In the genomic region with DNA sequence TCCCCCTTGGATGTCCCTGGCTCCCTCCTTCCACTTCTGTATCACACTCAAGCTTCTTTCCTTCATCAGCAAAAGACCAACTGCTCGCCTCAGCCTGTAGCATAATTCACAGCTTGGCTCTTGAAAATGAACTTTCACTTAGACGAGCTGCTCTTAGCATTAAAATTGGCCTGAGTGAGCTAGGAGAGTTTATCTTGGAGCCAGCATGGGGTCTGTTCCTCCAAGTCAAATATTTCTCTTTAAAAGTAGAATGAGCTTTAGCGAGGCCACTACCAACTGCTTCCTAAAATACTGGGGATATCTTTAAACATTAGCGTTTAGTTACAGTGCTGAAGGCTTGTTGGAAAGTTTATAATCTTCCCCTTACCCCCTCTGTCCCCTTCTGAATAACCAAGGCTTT, we compare ENCODE assay signal across 21 mouse cellular contexts.
A peak's percentile ranks its signal among the peaks of the same experiment; 100 is the strongest.
DNase-seq lines count a peak whose midpoint lies in the region; ATAC-seq lines count a peak whose summit lies in the region.
"Had no signal": no experiment of that assay in that cellular context is flagged by ENCODE, and none has a peak within 500 bp of the region (broad histone marks: within the 10 kb centered on the region; RNA-seq: fewer than 3 reads in every experiment).

No protein-coding gene starts in this region.

- no peaks in the 10 kb centered on the region for H3K36me3 ChIP-seq in embryonic facial prominence, embryonic 13.5 days
- no peaks in the 10 kb centered on the region for H3K36me3 ChIP-seq in embryonic facial prominence, embryonic 10.5 days (replicated peaks)
- no peaks in the 10 kb centered on the region for H3K36me3 ChIP-seq in heart, embryonic 16.5 days (ENCODE audit: control insufficient read depth, insufficient read depth)
- H3K36me3 ChIP-seq in heart, embryonic 11.5 days (ENCODE audit: control insufficient read depth, insufficient read depth, low read length), result no peaks in the 10 kb centered on the region
- H3K36me3 ChIP-seq in limb, embryonic 15.5 days, result no peaks in the 10 kb centered on the region
- H3K36me3 ChIP-seq: limb, embryonic 12.5 days; liver, embryonic 13.5 days; stomach, embryonic 15.5 days had no signal

- no peak overlapping the region for H3K4me3 ChIP-seq in embryonic facial prominence, embryonic 13.5 days
- H3K4me3 ChIP-seq in embryonic facial prominence, embryonic 10.5 days, result no peak overlapping the region
- H3K4me3 ChIP-seq in heart, embryonic 16.5 days (ENCODE audit: low read length), result no peak overlapping the region
- H3K4me3 ChIP-seq in heart, embryonic 11.5 days (ENCODE audit: low read depth, low read length), result no peak overlapping the region
- no peak overlapping the region for H3K4me3 ChIP-seq in limb, embryonic 15.5 days
- H3K4me3 ChIP-seq: limb, embryonic 12.5 days; liver, embryonic 13.5 days; stomach, embryonic 15.5 days had no signal

- H3K27me3 ChIP-seq in embryonic facial prominence, embryonic 13.5 days, result no peaks in the 10 kb centered on the region
- no peaks in the 10 kb centered on the region; the same call in 1 of the 2 replicates for H3K27me3 ChIP-seq in embryonic facial prominence, embryonic 10.5 days (replicated peaks; ENCODE audit: low read depth, poor library complexity, severe bottlenecking)
- H3K27me3 ChIP-seq in heart, embryonic 16.5 days (ENCODE audit: control insufficient read depth, insufficient read depth, low read length), result no peaks in the 10 kb centered on the region
- no peaks in the 10 kb centered on the region for H3K27me3 ChIP-seq in heart, embryonic 11.5 days (ENCODE audit: control insufficient read depth, insufficient read depth, low read length)
- H3K27me3 ChIP-seq in limb, embryonic 15.5 days, result no peaks in the 10 kb centered on the region
- H3K27me3 ChIP-seq: limb, embryonic 12.5 days; liver, embryonic 13.5 days; stomach, embryonic 15.5 days had no signal

- no peak overlapping the region for H3K4me2 ChIP-seq in embryonic facial prominence, embryonic 13.5 days
- no peak overlapping the region for H3K4me2 ChIP-seq in heart, embryonic 16.5 days (ENCODE audit: low read depth, low read length)
- no peak overlapping the region for H3K4me2 ChIP-seq in heart, embryonic 11.5 days
- no peak overlapping the region for H3K4me2 ChIP-seq in limb, embryonic 15.5 days
- H3K4me2 ChIP-seq: limb, embryonic 12.5 days; liver, embryonic 13.5 days; midbrain, embryonic 11.5 days; stomach, embryonic 15.5 days had no signal

- ATAC-seq in embryonic facial prominence, embryonic 13.5 days (ENCODE audit: insufficient number of reproducible peaks, insufficient read depth, low FRiP score, low TSS enrichment, low read depth), result no peak
- ATAC-seq in heart, embryonic 16.5 days (replicated peaks; ENCODE audit: extremely low read depth, insufficient read depth, low FRiP score), result peak; percentile 49; the same call in 1 of the 2 replicates
- ATAC-seq in heart, embryonic 11.5 days (replicated peaks; ENCODE audit: insufficient number of reproducible peaks, low FRiP score, low TSS enrichment), result no peak
- peak; percentile 26; the same call in 1 of the 2 replicates for ATAC-seq in limb, embryonic 15.5 days (ENCODE audit: insufficient number of reproducible peaks, low FRiP score, low TSS enrichment, low read depth)
- ATAC-seq: activated CD4-positive, CD25-positive, alpha-beta regulatory T cell, adult 4 months; hindbrain, embryonic 16.5 days; intestine, embryonic 16.5 days had no signal

- no peaks in the 10 kb centered on the region for H3K9me3 ChIP-seq in embryonic facial prominence, embryonic 13.5 days
- H3K9me3 ChIP-seq in embryonic facial prominence, embryonic 10.5 days, result no peaks in the 10 kb centered on the region
- no peaks in the 10 kb centered on the region for H3K9me3 ChIP-seq in heart, embryonic 16.5 days (replicated peaks; ENCODE audit: control insufficient read depth, low read length)
- H3K9me3 ChIP-seq in heart, embryonic 11.5 days (replicated peaks; ENCODE audit: control insufficient read depth, low read length), result no peaks in the 10 kb centered on the region
- no peaks in the 10 kb centered on the region for H3K9me3 ChIP-seq in limb, embryonic 15.5 days
- H3K9me3 ChIP-seq: limb, embryonic 12.5 days; liver, embryonic 13.5 days; stomach, embryonic 15.5 days had no signal

- peak overlapping the region; percentile 23; the same call in 1 of the 2 replicates for H3K27ac ChIP-seq in embryonic facial prominence, embryonic 13.5 days
- no peak overlapping the region for H3K27ac ChIP-seq in embryonic facial prominence, embryonic 10.5 days (replicated peaks)
- no peak overlapping the region for H3K27ac ChIP-seq in heart, embryonic 16.5 days (ENCODE audit: low read length)
- no peak overlapping the region for H3K27ac ChIP-seq in heart, embryonic 11.5 days (ENCODE audit: low read depth, low read length)
- peak overlapping the region; percentile 17; the same call in 1 of the 2 replicates for H3K27ac ChIP-seq in limb, embryonic 15.5 days
- H3K27ac ChIP-seq: limb, embryonic 12.5 days; liver, embryonic 13.5 days; stomach, embryonic 15.5 days had no signal

- DNase-seq in embryonic facial prominence, embryonic 10.5 days (ENCODE audit: low spot score), result no peak
- peak; percentile 22 for DNase-seq in kidney, postnatal 10 days
- DNase-seq in kidney, postnatal 25 days, result no peak
- DNase-seq: adrenal gland, adult 8-10 months; cerebellum, adult 8-10 months; cerebellum, postnatal 36 days; layer of hippocampus, postnatal 36 days; liver, embryonic 13.5 days; lung, adult 2 months; lung, postnatal 14 days; thymus, postnatal 25 days had no signal

- no peak overlapping the region for H3K9ac ChIP-seq in embryonic facial prominence, embryonic 13.5 days
- H3K9ac ChIP-seq in heart, embryonic 16.5 days (ENCODE audit: low read length), result no peak overlapping the region
- H3K9ac ChIP-seq in heart, embryonic 11.5 days (ENCODE audit: low read depth, low read length), result no peak overlapping the region
- no peak overlapping the region for H3K9ac ChIP-seq in limb, embryonic 15.5 days
- H3K9ac ChIP-seq: limb, embryonic 12.5 days; liver, embryonic 13.5 days; stomach, embryonic 15.5 days had no signal

- H3K4me1 ChIP-seq in embryonic facial prominence, embryonic 13.5 days, result peaks cover 6% of the 10 kb centered on the region; the same call in 1 of the 2 replicates
- H3K4me1 ChIP-seq in embryonic facial prominence, embryonic 10.5 days, result no peaks in the 10 kb centered on the region
- H3K4me1 ChIP-seq in heart, embryonic 16.5 days (ENCODE audit: control insufficient read depth, insufficient read depth, low read length), result no peaks in the 10 kb centered on the region
- H3K4me1 ChIP-seq in heart, embryonic 11.5 days (ENCODE audit: control insufficient read depth, insufficient read depth, low read length), result no peaks in the 10 kb centered on the region
- peaks cover 12% of the 10 kb centered on the region; the same call in 1 of the 2 replicates for H3K4me1 ChIP-seq in limb, embryonic 15.5 days
- H3K4me1 ChIP-seq: limb, embryonic 12.5 days; liver, embryonic 13.5 days; stomach, embryonic 15.5 days had no signal

- 60% methylated on average over 4 of the region's 4 CpGs for WGBS in embryonic facial prominence, embryonic 13.5 days
- 78% methylated on average over 4 of the region's 4 CpGs for WGBS in embryonic facial prominence, embryonic 10.5 days
- WGBS in heart, embryonic 16.5 days, result 30% methylated on average over 4 of the region's 4 CpGs
- 44% methylated on average over 4 of the region's 4 CpGs for WGBS in heart, embryonic 11.5 days (ENCODE audit: insufficient replicate concordance)
- 37% methylated on average over 4 of the region's 4 CpGs for WGBS in limb, embryonic 15.5 days

Comparison
In these comparisons a context has a peak if more than half of its experiments do, and no peak if none do; other contexts are left out.
1. ATAC-seq: peak in heart, embryonic 16.5 days (single experiment) and limb, embryonic 15.5 days (single experiment); none in embryonic facial prominence, embryonic 13.5 days (single experiment) and heart, embryonic 11.5 days (single experiment).
2. H3K27ac ChIP-seq: peak in embryonic facial prominence, embryonic 13.5 days (single experiment) and limb, embryonic 15.5 days (single experiment); none in embryonic facial prominence, embryonic 10.5 days (single experiment), heart, embryonic 16.5 days (single experiment) and heart, embryonic 11.5 days (single experiment).